Mouse (Mus musculus) hindbrain, postnatal 0 days (tissue): ENCODE results near the gene Zdhhc18. TPM values are rescaled to one million over a fixed set of nuclear protein-coding genes. Genes with fewer than 3 reads are reported as not detected.

Experiments used
- ATAC-seq: fragments of 200-750 bp; cut with Nextera tagmentation; 2 replicates; pipeline ENCODE4 v1.8.0; 2017; ENCODE audit warnings: mild to moderate bottlenecking, moderate TSS enrichment, moderate library complexity
- DNase-seq: peaks from one replicate; pipeline ENCODE4 v3.0.0-alpha.2; 2015; ENCODE audit warnings: low spot score
- H3K27ac ChIP-seq: fragments of 300-500 bp; sonication (generic); 2 replicates; pipeline ENCODE4 v1.5.1; 2014; ENCODE audit warnings: mild to moderate bottlenecking
- H3K27me3 ChIP-seq: fragments of 300-500 bp; sonication (generic); 2 replicates; pipeline ENCODE4 v1.6.1; 2014; ENCODE audit warnings: low read length, mixed read lengths; ENCODE audit not compliant: insufficient read depth
- H3K36me3 ChIP-seq: fragments of 300-500 bp; sonication (generic); 2 replicates; pipeline ENCODE4 v1.6.1; 2014; ENCODE audit warnings: low read length, mixed read lengths; ENCODE audit not compliant: insufficient read depth
- H3K4me1 ChIP-seq: fragments of 300-500 bp; sonication (generic); 2 replicates; pipeline ENCODE4 v1.6.1; 2014; ENCODE audit warnings: antibody characterized with exemption, low read length, mixed read lengths; ENCODE audit not compliant: insufficient read depth
- H3K4me2 ChIP-seq: fragments of 300-500 bp; sonication (generic); 2 replicates; pipeline ENCODE4 v1.6.1; 2014; ENCODE audit warnings: low read depth, mild to moderate bottlenecking, low read length, moderate library complexity, mixed read lengths
- H3K4me3 ChIP-seq: fragments of 300-500 bp; sonication (generic); 2 replicates; pipeline ENCODE4 v1.5.1; 2014; ENCODE audit warnings: low read length
- H3K9ac ChIP-seq: fragments of 300-500 bp; sonication (generic); replicated peaks from 2 replicates; pipeline ENCODE4 v1.6.1; 2014; ENCODE audit warnings: mild to moderate bottlenecking, low read length, moderate library complexity, mixed read lengths
- H3K9me3 ChIP-seq: fragments of 300-500 bp; sonication (generic); 2 replicates; pipeline ENCODE4 v1.6.1; 2016; ENCODE audit warnings: low read length, mixed read lengths
- CTCF ChIP-seq: IDR thresholded peaks from 2 replicates; pipeline ENCODE4 v1.5.1; 2016; ENCODE audit warnings: antibody characterized with exemption, control low read depth, low read depth
- WGBS: fragments of 180-500 bp; shearing (Covaris S2); extraction: QIAGEN DNeasy Blood & Tissue Kit; methylation state at CpG from one replicate; pipeline ENCODE4 v1.1.7; 2014; 5-methylcytosine and 5-hydroxymethylcytosine counted together
- polyA plus RNA-seq: library from polyadenylated mRNA; unstranded; fragments of >200 nt; fragmentation: Nextera tagmentation; extraction: Ambion mirVana; gene quantifications from 2 replicates; pipeline ENCODE4 v1.2.1, GENCODE M21; 2015
- total RNA-seq: library from RNA; depleted of rRNA; stranded (reverse); fragments of >200 nt; gene quantifications from 2 replicates; pipeline ENCODE4 v1.2.3, GENCODE M21; 2014; rRNA removed

Zdhhc18 gene
- total RNA-seq (17.4 and 22.6 TPM in 2 replicates), polyA plus RNA-seq (8.2 and 10.2 TPM in 2 replicates)

DNA sequence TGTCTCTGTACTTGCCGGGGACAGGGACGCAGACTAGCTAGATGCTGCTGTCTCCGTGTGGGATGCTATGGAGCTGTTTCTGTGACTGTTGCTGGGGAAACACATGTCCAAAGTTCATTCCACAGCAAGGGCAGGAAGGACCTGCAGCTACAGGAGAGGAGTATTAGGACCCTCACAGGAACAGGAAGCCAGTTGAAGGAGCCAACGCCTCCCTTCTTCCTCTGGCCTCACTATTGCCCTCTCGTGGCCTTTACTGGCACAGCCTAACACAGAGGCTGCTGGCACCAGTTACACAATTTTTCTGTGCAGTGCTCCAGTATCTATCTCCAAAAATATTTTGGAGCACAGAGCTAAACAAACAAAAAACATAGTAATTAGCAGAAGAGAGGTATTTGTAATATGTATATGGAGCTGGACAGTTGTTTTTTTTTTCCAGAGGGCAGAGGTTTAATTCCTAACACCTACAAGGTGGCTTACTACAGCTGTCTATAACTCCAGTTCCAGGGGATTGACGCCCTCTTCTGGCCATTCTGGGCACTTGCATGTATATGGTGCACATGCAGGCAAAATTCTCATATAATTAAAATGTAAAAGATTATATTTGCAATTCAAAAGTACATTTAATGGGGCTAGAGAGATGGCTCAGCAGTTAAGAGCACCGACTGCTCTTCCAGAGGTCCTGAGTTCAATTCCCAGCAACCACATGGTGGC is at the start of gene Zdhhc18:
Gene Zdhhc18, minus strand, starts transcription at position 166 of the 711 bp plus-strand sequence.
- ATAC-seq: peak; percentile 63; the same call in 1 of the 2 replicates
- H3K27ac ChIP-seq: peak within 1 kb of the TSS; percentile 58
- no peaks in the 10 kb centered on the region for H3K9me3 ChIP-seq
- no peaks in the 10 kb centered on the region for H3K4me1 ChIP-seq
- peak; percentile 86 for TF ChIP-seq CTCF
- peak within 1 kb of the TSS; percentile 13 for H3K4me3 ChIP-seq
- DNase-seq: peak; percentile 85
- whole genome bisulfite sequencing: 38% methylated on average over 7 of the region's 7 CpGs
- no peak within 1 kb of the TSS for H3K9ac ChIP-seq
- peak within 1 kb of the TSS; percentile 42 for H3K4me2 ChIP-seq
- no peaks in the 10 kb centered on the region for H3K36me3 ChIP-seq
- no peaks in the 10 kb centered on the region for H3K27me3 ChIP-seq

- Histone ChIP-seq H3K4me3 (no peak overlapping the region), H3K4me2 (no peak overlapping the region), H3K9ac (no peak overlapping the region), H3K27ac (no peak overlapping the region), H3K9me3 (no peaks in the 10 kb centered on the region), H3K27me3 (no peaks in the 10 kb centered on the region), H3K36me3 (peaks cover 60% of the 10 kb centered on the region), H3K4me1 (no peaks in the 10 kb centered on the region)
- no peak for DNase-seq
- ATAC-seq: no peak
- 55% methylated on average over 3 of the region's 3 CpGs for WGBS
- TF ChIP-seq CTCF: 0 out of 2 replicates have a peak, but pooled peaks have one; percentile 22
Observed at GRCm38 (mm10) chr4:133695363-133695762, 45.4 kb upstream of the Zdhhc18 start.

GRCm38 (mm10) chr4:133690252-133690651 is 40.3 kb upstream of the Zdhhc18 start:
- 17% methylated on average over 5 of the region's 5 CpGs for WGBS
- Histone ChIP-seq H3K27ac (no peak overlapping the region), H3K27me3 (no peaks in the 10 kb centered on the region), H3K4me2 (no peak overlapping the region), H3K9ac (no peak overlapping the region), H3K36me3 (peaks cover 92% of the 10 kb centered on the region), H3K9me3 (no peaks in the 10 kb centered on the region), H3K4me1 (no peaks in the 10 kb centered on the region), H3K4me3 (no peak overlapping the region)
- peak; percentile 29 for DNase-seq
- no peak for TF ChIP-seq CTCF
- ATAC-seq: no peak

DNA sequence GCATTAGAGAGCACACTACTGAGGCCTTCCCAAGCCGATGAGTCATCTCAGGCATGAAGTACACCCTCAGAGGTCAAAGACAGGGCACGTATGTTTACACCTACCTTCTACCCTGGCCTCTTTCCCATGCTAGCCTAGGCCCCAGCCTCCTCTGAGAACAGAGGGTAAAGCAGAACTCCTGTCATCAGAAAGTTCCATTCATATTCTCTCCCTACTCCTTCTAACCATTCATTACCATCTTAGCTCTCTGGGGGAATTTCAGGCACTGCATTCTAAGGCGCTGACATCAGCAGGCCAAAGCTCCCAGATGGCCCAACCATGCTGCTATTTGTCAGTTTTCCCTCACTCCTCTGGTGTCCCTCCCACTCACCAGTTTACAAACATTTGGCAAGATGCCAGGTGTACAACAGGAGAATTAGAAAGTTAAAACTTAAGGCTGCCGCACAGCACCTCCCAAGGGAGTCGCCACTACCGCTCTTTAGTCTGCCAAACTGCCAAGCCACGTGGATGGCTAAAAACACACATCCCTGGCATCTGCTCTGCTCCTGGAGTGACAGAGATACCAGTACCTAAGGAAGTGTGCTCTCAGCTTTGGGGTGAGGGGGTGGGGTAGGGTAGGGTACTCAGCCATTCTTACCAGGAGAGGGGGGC is 38.6 kb upstream of the Zdhhc18 start:
- ATAC-seq: no peak
- no peak for TF ChIP-seq CTCF
- Histone ChIP-seq H3K27ac (no peak overlapping the region), H3K4me1 (no peaks in the 10 kb centered on the region), H3K36me3 (peaks cover 92% of the 10 kb centered on the region), H3K4me2 (no peak overlapping the region), H3K9me3 (no peaks in the 10 kb centered on the region), H3K27me3 (no peaks in the 10 kb centered on the region), H3K4me3 (no peak overlapping the region), H3K9ac (no peak overlapping the region)
- peak; percentile 52 for DNase-seq
- 40% methylated on average over 7 of the region's 7 CpGs for WGBS

- Histone ChIP-seq H3K9me3 (no peaks in the 10 kb centered on the region), H3K9ac (no peak overlapping the region), H3K4me2 (no peak overlapping the region), H3K36me3 (peaks cover 90% of the 10 kb centered on the region), H3K4me1 (no peaks in the 10 kb centered on the region), H3K27ac (no peak overlapping the region), H3K4me3 (no peak overlapping the region), H3K27me3 (no peaks in the 10 kb centered on the region)
- ATAC-seq (no peak), DNase-seq (no peak)
- no peak for TF ChIP-seq CTCF
- WGBS: 79% methylated on average over 5 of the region's 5 CpGs
Observed at GRCm38 (mm10) chr4:133687126-133687525, 37.2 kb upstream of the Zdhhc18 start.

DNA sequence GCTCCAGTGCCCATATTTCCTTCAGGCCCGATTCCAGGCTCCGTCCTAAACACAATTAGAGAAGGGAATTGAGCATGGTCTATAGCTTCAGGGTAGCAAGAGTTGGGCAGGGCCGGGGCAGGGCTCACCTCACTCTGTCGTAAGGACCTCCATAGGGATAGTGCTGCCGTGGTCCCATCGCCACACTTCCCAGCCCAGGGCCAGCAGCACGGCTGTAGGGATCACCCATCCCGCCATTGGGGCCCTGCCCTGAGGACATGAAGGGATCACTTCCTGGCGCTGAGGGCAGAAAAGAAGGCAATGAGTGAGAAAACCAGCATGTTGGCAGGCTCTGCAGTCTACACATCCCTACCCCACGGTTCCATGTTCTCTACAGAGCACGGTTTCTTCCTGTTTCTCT is 36.6 kb upstream of the Zdhhc18 start:
- no peaks in the 10 kb centered on the region for H3K4me1 ChIP-seq
- H3K4me2 ChIP-seq: no peak overlapping the region
- H3K9me3 ChIP-seq: no peaks in the 10 kb centered on the region
- H3K27ac ChIP-seq: no peak overlapping the region
- H3K4me3 ChIP-seq: no peak overlapping the region
- no peak overlapping the region for H3K9ac ChIP-seq
- ATAC-seq (no peak), DNase-seq (no peak)
- no peaks in the 10 kb centered on the region for H3K27me3 ChIP-seq
- 85% methylated on average over 11 of the region's 11 CpGs for WGBS
- H3K36me3 ChIP-seq: peaks cover 90% of the 10 kb centered on the region
- TF ChIP-seq CTCF: no peak
